Mouse (Mus musculus): ENCODE measurements around the gene Crebrf. TPM values are rescaled to one million over a fixed set of nuclear protein-coding genes. Genes with fewer than 3 reads are reported as not detected.

Gene Crebrf
- total RNA-seq, 2 experiments from 2014 or later: 69.0 to 70.2 TPM

GRCm38 (mm10) chr17:26703671-26704070 is 11.8 kb upstream of the Crebrf start:
- no peak for DNase-seq (ENCODE audit: extremely low spot score in 1 of 2, low spot score in 1 of 2)

- DNase-seq (ENCODE audit: extremely low spot score in 1 of 2, low spot score in 1 of 2): no peak
These were observed 9.7 kb upstream of the Crebrf start for GRCm38 (mm10) chr17:26705463-26706359.

GRCm38 (mm10) chr17:26707066-26707465 is 8.4 kb upstream of the Crebrf start:
- no peak for DNase-seq (ENCODE audit: extremely low spot score in 1 of 2, low spot score in 1 of 2)

GRCm38 (mm10) chr17:26708499-26708898 is 7.0 kb upstream of the Crebrf start:
- DNase-seq (ENCODE audit: extremely low spot score in 1 of 2, low spot score in 1 of 2): no peak

DNA sequence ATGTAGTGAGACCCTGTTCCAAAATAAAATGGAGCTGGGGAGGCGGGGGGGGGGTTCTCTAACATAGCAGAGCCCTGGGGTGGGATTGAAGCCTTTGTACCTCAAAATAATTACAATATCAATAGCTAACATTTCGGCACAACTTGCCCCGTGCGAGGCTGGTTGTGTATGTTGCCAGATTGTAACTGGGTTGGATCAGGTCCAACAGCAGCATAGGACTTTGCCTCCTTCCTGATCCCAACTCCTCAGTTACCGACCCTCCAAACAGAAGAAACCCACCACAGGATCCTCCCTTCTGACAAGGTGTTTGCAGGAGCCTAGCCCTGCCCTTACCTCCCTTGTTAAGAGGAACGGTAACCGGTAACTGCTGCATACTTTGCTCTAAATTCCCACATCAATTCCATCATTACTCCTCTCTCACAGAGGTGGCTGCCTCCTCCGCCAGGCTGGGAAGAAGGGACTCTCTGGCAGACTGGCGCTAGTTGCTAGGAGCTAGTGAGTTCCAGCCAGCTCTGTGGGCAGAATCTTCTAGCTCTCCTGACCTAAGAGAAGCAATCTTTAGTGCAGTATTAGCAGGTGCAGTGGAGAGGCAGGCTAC is 6.4 kb upstream of the Crebrf start:
- DNase-seq (ENCODE audit: extremely low spot score in 1 of 2, low spot score in 1 of 2): no peak

GRCm38 (mm10) chr17:26710049-26710448 is 5.4 kb upstream of the Crebrf start:
- DNase-seq (ENCODE audit: extremely low spot score in 1 of 2, low spot score in 1 of 2): no peak

DNA sequence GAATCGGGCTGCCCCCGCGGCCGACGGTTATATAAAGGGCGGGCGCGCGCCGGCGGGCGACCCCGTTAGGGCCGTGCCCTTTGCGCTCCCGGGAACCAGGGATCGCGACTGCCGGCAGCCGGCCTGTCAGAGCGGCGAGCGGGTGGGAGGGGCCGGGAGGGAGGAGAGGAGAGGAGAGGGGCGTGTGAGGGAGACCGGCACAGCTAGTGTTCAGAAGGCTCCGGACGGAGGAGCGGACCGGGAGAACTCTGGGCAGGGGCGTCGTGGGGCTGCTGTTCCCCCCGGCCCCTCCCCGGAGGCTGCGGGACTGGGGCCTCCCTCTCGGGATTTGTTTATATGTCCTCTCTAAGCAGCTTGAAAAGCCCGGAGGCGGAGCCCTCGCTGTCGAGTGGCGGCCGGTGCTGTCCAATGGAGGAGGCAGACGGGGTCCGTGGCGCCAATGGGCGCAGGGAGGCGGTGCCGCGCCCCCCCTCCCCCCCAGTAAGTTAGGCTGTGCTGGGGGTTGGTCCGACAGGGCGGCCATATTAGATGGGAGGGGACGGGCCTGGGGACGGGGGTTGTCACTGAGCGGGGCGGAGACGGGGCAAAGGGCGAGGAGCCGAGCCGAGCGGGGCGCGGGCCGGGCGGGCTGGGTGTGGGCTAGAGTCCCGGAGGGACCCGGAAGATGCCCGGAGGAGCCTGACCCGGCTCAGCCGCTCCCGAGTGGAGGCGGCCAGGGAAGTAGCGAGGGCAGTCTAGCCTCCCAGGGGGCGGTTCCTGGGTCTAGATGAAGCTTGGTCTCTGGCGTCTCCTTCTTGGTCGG is 667 bp downstream of the Crebrf start:
- peak; percentile 77 to 89 for DNase-seq (ENCODE audit: extremely low spot score in 1 of 2, low spot score in 1 of 2)

DNA sequence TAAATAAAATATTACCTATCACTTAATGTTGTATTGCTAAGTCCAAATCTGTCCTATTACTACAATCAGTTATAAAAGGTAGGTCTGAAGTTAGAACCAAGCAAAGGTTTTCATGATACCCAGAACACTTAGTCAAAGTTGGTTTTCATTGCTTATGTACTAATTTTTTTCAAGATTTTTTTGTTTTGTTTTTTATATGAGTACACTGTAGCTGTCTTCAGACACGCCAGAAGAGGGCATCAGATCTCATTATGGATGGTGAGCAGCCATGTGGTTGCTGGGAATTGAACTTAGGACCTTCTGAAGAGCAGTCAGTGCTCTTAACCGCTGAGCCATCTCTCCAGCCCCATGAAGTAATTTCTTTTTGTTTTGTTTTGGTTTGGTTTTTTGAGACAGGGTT is 2.4 kb downstream of the Crebrf start:
- no peak for DNase-seq (ENCODE audit: extremely low spot score in 1 of 2, low spot score in 1 of 2)

GRCm38 (mm10) chr17:26719405-26719804 is 4.0 kb downstream of the Crebrf start:
- no peak for DNase-seq (ENCODE audit: extremely low spot score in 1 of 2, low spot score in 1 of 2)

GRCm38 (mm10) chr17:26721802-26722201 is 6.4 kb downstream of the Crebrf start:
- no peak for DNase-seq (ENCODE audit: extremely low spot score in 1 of 2, low spot score in 1 of 2)

DNA sequence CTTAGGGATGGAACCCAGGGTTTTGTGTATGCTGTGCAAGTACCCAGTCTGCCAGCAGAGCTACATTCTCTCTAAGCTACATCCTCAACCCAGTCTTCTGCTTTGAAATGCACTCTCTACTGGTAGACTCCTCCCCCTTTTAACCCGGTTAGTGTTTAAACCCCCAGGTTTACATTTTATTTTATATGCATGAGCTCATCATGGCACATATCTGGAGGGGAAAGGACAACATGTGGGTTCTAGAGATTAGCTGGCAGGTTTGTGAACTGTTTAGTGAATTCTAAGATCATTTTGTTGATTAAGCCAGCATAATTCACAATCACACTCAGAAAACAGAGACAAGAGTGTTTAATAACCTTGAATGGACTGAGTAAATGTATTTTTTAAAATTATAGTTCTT is 9.3 kb downstream of the Crebrf start:
- DNase-seq (ENCODE audit: extremely low spot score in 1 of 2, low spot score in 1 of 2): no peak

DNA sequence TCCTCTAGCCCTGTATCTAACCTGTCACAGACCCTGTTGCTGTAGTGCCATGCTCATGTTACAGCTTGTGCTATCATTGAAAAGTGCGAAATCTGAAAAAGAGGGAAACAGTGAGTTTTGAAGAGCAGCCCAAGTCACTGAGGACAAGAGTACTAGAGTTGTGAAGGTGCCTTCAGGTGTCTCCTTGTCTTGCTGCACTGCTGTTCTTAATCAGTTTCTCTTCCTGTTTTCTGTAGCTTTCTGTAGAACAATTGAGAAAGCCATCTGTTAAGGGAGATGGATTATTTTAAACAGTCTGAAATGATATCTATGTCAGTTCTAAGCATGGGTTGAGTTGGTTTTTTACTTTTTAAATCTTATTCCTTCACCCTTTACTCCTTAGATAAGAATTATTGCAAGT is 11.2 kb downstream of the Crebrf start:
- no peak for DNase-seq (ENCODE audit: extremely low spot score in 1 of 2, low spot score in 1 of 2)

DNA sequence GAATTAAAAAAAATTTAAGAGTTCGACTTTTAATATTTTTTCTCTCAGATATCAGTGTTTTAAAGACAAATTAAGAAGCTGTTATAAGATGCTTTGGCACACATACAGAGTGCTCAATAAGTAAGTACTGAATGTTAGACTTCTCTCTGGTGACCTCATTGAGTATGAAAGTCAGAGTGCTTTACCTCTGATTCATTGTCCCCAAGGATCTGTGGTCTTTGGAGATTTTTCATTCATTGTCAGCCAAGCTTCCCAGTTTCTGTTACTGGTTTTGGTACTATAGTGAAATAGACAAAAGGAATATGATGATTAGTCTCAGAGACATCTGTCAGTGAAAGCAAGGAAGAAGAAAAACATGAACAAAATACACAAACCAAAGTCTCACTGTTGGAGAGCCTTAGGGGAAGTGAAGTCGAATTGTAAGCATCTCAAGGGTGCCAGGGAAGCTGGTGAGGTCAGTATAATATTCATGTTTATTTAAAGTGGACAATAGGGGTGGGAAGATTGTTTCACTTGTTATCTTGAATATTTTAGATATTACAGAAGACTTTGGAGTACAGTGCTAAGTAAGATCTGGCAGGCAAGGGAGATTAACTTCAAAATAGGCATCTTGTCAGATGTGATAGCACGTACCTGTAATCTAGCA is 11.8 kb downstream of the Crebrf start:
- no peak for DNase-seq (ENCODE audit: extremely low spot score in 1 of 2, low spot score in 1 of 2)

DNA sequence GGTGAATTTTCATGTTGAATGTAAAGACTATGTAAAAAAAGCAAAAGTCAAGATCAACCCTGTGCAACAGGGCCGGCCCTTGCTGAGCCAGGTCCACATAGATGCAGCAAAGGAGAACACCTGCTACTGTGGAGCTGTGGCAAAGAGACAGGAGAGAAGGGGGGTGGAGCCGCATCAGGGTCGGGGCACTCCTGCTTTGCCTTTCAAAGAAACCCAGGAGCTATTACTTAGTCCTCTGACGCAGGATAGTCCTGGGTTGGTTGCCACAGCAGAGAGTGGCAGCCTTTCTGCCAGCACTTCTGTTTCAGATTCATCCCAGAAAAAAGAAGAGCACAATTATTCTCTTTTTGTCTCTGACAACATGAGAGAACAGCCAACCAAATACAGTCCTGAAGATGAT is 27.1 kb downstream of the Crebrf start:
- no peak for DNase-seq (ENCODE audit: extremely low spot score in 1 of 2, low spot score in 1 of 2)

DNA sequence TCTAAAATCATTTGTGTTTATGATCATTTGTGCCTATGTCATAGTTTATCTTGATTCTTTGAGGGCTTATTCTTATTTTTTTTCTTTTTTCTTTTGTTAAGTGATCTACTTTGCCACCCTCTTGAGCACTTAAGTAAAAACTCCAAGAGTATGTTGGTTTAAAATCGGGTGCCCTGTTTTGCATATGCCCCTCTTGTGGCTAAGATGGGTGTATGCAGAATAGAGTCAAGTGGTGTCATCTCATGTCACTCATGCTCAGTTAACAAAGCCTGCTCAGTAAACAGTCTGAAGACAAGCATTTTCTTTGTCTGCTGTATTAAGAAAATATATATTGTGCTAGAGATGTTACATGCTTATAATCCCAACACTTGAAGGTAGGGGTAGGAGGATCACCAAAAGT is 27.8 kb downstream of the Crebrf start:
- DNase-seq (ENCODE audit: extremely low spot score in 1 of 2, low spot score in 1 of 2): no peak

DNA sequence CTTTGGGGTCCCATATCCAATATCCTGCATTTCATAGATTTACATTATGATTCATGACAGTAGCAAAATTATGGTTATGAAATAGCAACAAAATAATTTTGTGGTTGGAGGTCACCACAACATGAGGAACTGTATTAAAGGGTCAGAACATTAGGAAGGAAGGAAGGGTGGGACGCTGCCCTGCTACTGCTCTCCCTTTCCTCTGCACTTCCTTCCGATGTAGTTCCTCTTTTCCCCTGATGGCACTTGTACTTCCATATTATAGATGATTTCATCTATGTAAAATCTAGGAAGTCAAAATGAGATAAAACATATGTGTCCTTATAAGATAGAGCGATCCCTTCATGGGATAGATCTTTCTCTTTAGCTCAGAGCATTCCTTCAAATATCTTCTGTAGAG is 34.5 kb downstream of the Crebrf start:
- no peak for DNase-seq (ENCODE audit: extremely low spot score in 1 of 2, low spot score in 1 of 2)

GRCm38 (mm10) chr17:26752297-26752696 is 36.8 kb downstream of the Crebrf start:
- no peak for DNase-seq (ENCODE audit: extremely low spot score in 1 of 2, low spot score in 1 of 2)

- DNase-seq (ENCODE audit: extremely low spot score in 1 of 2, low spot score in 1 of 2): no peak
These were observed 38.0 kb downstream of the Crebrf start for GRCm38 (mm10) chr17:26753476-26753875.

- no peak for DNase-seq (ENCODE audit: extremely low spot score in 1 of 2, low spot score in 1 of 2)
These were observed 51.8 kb downstream of the Crebrf start for GRCm38 (mm10) chr17:26767100-26767753.

DNA sequence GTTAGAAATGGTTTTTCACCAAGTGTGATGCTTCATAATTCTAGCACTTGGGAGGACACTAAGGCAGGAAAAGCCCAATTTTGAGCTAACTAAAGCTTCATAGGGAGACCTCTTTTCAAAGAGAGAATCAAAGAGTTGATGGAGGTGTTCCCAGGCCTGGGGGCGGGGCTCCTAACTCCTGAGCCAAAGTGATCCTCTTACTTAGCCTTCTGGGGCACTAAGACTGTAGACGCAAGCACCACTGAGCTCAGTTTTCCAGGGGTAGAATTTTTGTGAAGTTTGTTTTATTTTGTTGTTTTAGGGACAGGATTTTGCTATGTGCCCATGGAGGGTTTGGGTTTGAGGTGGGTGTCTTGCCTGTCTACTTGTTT is 52.3 kb downstream of the Crebrf start:
- DNase-seq (ENCODE audit: extremely low spot score in 1 of 2, low spot score in 1 of 2): no peak
